Mouse (Mus musculus): ENCODE results near the gene Crlf1. TPM values are rescaled to one million over a fixed set of nuclear protein-coding genes. Genes with fewer than 3 reads are reported as not detected.
A peak's percentile ranks its signal among the peaks of the same experiment; 100 is the strongest.

Crlf1 gene
- polyA plus RNA-seq, 1 experiment from 2014 or later: 0.92 TPM

DNA sequence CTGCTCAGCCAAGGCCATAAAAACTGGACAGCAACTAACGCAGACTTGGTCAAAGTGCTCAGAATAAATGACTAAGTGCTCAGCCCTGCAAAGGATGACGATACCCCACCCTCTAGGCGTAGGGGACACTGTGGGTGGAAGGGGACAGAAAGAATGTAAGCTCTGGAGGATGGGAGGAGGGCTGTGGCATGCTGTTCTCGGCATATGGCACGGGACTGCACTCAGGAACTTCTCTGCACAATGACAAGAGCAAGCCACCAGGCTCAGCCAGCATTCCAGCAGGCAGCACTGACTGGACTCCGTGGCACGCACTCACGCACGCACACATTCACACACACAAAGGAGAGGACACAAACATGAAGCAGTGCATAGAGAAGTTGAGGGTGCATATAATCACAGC is 32.4 kb upstream of the Crlf1 start:
- no peak overlapping the region for H3K4me3 ChIP-seq
- no peaks in the 10 kb centered on the region; the same call in 1 of the 2 replicates for H3K9me3 ChIP-seq (replicated peaks)
- no peak for ATAC-seq
- peaks cover 6% of the 10 kb centered on the region; the same call in 1 of the 2 replicates for H3K4me1 ChIP-seq
- WGBS: 84% methylated on average over 9 of the region's 9 CpGs
- H3K27ac ChIP-seq: no peak overlapping the region
- H3K36me3 ChIP-seq (ENCODE audit: poor library complexity, severe bottlenecking): 0 out of 2 replicates have a peak, but pooled peaks cover 6% of the 10 kb centered on the region
- H3K9ac ChIP-seq: no peak overlapping the region
- no peak overlapping the region for H3K4me2 ChIP-seq
- no peaks in the 10 kb centered on the region for H3K27me3 ChIP-seq

DNA sequence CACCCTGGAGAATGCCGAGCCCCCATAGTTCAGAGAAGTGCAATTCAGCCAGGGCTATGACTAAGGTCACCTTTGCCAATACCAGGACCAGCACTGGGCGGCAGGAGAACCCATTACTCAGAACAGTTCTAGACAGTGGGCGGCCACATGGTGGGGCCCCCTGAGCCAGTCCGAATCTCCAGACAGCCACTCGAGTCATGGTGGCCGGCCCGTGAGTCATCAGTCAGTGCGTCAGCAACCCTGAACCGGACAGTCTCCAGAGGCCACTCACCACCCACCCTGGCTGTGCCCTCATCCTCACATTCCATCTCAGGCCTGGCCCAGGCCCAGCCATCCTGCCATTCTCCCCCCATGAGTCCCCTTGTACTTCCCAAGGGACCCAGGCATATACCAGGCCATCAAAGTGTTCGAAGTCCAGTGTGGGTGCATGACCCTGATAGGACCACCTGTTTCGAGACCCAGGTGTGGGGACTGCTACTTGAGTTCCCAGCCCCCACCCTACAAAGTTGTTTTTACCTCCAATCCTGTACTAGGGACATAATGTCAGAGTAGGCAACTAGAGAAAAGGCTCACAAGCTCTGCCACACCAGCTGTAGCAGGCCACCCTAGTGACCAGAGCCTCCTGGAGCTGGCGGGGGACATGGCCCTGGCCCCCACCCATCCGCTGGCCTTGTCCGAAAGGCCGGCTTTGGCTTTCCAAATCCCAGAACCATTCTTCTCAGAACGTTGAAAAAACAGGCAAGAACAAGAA is 31.0 kb upstream of the Crlf1 start:
- Histone ChIP-seq H3K27me3 (no peaks in the 10 kb centered on the region), H3K4me2 (no peak overlapping the region), H3K9me3 (replicated peaks) (no peaks in the 10 kb centered on the region; the same call in 1 of the 2 replicates), H3K36me3 (ENCODE audit: poor library complexity, severe bottlenecking) (0 out of 2 replicates have a peak, but pooled peaks cover 10% of the 10 kb centered on the region), H3K27ac (no peak overlapping the region), H3K9ac (no peak overlapping the region), H3K4me3 (no peak overlapping the region), H3K4me1 (peaks cover 6% of the 10 kb centered on the region; the same call in 1 of the 2 replicates)
- WGBS: 92% methylated on average over 16 of the region's 16 CpGs
- ATAC-seq: no peak

DNA sequence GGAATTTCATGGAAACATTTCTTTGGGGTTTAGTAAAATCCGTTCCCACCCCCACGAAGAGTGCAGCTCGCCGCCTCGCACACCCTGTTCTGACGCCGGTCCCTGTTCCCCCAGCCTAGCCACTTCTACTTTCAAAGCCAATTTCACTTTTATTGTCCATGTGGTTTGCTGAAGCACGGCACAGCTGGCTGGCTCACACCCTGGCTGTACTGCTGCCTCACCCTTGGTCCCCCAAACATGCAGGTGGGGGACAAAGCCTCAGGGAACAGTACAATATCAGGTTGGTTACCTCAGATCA is 30.5 kb upstream of the Crlf1 start:
- Histone ChIP-seq H3K4me3 (no peak overlapping the region), H3K9ac (no peak overlapping the region), H3K4me2 (no peak overlapping the region), H3K27me3 (no peaks in the 10 kb centered on the region), H3K27ac (no peak overlapping the region), H3K36me3 (ENCODE audit: poor library complexity, severe bottlenecking) (0 out of 2 replicates have a peak, but pooled peaks cover 10% of the 10 kb centered on the region), H3K4me1 (peaks cover 6% of the 10 kb centered on the region; the same call in 1 of the 2 replicates), H3K9me3 (replicated peaks) (no peaks in the 10 kb centered on the region; the same call in 1 of the 2 replicates)
- 89% methylated on average over 8 of the region's 8 CpGs for WGBS
- no peak for ATAC-seq

DNA sequence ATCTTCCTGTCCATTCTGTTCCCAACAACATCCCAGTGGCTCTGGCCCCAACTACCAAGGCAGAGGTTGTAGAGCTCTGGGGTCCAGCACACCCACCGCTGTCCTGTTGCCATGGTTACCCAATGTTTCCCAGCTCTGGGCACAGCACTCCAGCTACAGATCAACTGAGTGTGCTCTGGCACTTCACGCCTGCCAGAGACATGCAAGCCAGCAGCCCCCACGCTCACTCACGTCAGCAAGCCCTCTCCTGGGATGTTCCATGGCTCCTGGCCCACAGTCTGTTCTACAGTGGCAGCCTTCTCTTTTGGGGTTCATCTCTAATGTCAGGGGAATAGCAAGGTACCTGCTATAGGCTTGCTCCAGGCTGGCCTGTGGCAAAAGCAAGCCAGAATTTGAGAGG is 29.7 kb upstream of the Crlf1 start:
- no peak overlapping the region for H3K27ac ChIP-seq
- H3K4me3 ChIP-seq: no peak overlapping the region
- H3K4me2 ChIP-seq: no peak overlapping the region
- ATAC-seq: no peak
- H3K9me3 ChIP-seq (replicated peaks): no peaks in the 10 kb centered on the region; the same call in 1 of the 2 replicates
- H3K9ac ChIP-seq: 0 out of 2 replicates have a peak overlapping the region, but pooled peaks have one; percentile 6
- H3K36me3 ChIP-seq (ENCODE audit: poor library complexity, severe bottlenecking): 0 out of 2 replicates have a peak, but pooled peaks cover 10% of the 10 kb centered on the region
- 63% methylated on average over 4 of the region's 4 CpGs for WGBS
- H3K27me3 ChIP-seq: no peaks in the 10 kb centered on the region
- H3K4me1 ChIP-seq: peaks cover 6% of the 10 kb centered on the region; the same call in 1 of the 2 replicates

DNA sequence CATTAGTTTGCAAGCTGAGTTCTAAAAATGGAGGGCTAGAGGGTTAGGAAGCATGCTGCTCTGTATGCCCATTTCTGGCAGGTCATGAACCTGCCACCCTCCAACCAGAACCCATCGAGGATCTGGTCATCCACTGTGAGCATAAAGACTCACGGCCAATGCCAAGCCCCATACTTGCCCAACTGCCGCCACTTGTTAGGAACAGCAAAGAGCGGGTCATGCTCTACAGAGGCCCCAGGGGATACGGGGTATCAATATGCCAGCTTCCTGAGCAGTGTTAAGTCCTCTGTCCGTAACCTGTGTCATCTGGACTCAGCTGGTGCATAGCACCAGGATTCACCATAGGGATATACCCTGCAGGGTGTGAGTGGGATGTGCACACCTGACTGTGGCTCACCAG is 28.8 kb upstream of the Crlf1 start:
- Histone ChIP-seq H3K9me3 (replicated peaks) (no peaks in the 10 kb centered on the region; the same call in 1 of the 2 replicates), H3K4me1 (peaks cover 6% of the 10 kb centered on the region; the same call in 1 of the 2 replicates), H3K27me3 (no peaks in the 10 kb centered on the region), H3K9ac (0 out of 2 replicates have a peak overlapping the region, but pooled peaks have one; percentile 6), H3K4me3 (no peak overlapping the region), H3K27ac (no peak overlapping the region), H3K36me3 (ENCODE audit: poor library complexity, severe bottlenecking) (0 out of 2 replicates have a peak, but pooled peaks cover 10% of the 10 kb centered on the region), H3K4me2 (no peak overlapping the region)
- WGBS: 91% methylated on average over 6 of the region's 6 CpGs
- ATAC-seq: no peak

DNA sequence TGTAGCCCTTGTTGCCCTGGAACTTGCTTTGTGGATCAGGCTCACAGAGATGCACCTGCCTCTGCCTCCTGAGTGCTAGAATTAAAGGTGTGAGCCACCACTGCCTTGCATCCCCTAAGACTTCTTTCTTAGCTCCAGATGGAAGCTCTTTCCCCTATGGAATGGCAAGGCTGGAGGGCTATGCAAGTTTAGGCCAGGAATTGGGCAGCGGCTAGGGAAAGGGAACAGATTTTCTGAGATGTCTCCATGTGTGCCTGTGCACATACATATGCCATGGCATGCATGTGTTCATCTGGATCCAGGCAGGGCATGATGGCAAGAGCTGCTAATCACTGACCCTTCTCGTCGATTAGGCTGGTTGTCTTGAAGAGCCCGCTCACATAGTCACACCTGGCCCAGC is 27.3 kb upstream of the Crlf1 start:
- H3K27ac ChIP-seq: no peak overlapping the region
- H3K4me2 ChIP-seq: no peak overlapping the region
- H3K4me1 ChIP-seq: peaks cover 6% of the 10 kb centered on the region; the same call in 1 of the 2 replicates
- H3K36me3 ChIP-seq (ENCODE audit: poor library complexity, severe bottlenecking): peaks cover 7% of the 10 kb centered on the region; the same call in 1 of the 2 replicates
- no peaks in the 10 kb centered on the region for H3K9me3 ChIP-seq (replicated peaks)
- no peak overlapping the region for H3K4me3 ChIP-seq
- H3K9ac ChIP-seq: no peak overlapping the region
- no peak for ATAC-seq
- H3K27me3 ChIP-seq: no peaks in the 10 kb centered on the region
- WGBS: 94% methylated on average over 4 of the region's 4 CpGs

DNA sequence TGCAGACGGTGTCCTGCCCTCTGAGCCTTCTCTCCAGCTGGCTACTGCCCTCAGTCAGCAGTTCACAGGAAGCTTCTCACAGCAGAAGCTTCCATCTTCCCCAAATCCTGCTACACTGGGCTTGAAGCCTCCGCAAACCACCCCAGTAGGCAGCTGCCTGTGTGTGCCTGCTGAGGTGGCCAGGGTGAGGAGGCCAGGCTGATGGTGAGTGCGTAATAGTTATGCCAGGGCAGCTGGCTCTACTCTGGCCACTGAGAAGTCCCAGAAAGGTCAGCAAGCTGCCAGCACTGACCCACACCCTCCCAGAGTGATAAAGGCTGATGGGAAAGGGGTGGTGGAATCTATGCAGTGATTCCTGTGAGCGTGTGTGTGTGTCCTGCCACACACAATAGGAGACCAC is 26.7 kb upstream of the Crlf1 start:
- peaks cover 9% of the 10 kb centered on the region; the same call in 1 of the 2 replicates for H3K36me3 ChIP-seq (ENCODE audit: poor library complexity, severe bottlenecking)
- no peaks in the 10 kb centered on the region for H3K27me3 ChIP-seq
- H3K4me3 ChIP-seq: no peak overlapping the region
- peaks cover 6% of the 10 kb centered on the region; the same call in 1 of the 2 replicates for H3K4me1 ChIP-seq
- no peak overlapping the region for H3K9ac ChIP-seq
- 91% methylated on average over 4 of the region's 4 CpGs for WGBS
- ATAC-seq: no peak
- H3K4me2 ChIP-seq: no peak overlapping the region
- no peaks in the 10 kb centered on the region for H3K9me3 ChIP-seq (replicated peaks)
- no peak overlapping the region for H3K27ac ChIP-seq

DNA sequence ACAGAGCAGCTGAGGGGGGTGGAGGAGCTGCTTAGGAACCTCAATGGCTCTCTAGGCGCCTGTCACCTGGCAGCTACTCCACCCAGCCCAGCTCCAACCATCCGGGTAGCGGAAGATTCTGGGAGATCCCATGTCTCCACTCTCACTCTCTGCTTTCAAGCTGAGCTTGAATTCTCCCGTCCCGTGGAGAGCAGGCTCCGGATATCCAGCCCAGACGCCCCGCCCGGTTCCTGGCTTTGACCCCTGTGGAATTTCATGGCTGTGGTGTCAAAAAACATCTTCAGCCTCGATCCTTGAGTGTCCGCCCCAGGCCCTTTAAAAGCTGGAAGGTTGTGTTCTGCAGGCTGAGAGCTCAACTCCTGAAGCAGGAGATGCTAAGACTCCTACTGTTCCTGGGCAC is 26.2 kb upstream of the Crlf1 start:
- no peak for ATAC-seq
- no peaks in the 10 kb centered on the region for H3K9me3 ChIP-seq (replicated peaks)
- peaks cover 6% of the 10 kb centered on the region; the same call in 1 of the 2 replicates for H3K4me1 ChIP-seq
- WGBS: 81% methylated on average over 11 of the region's 11 CpGs
- no peak overlapping the region for H3K4me3 ChIP-seq
- 0 out of 2 replicates have a peak overlapping the region, but pooled peaks have one; percentile 8 for H3K9ac ChIP-seq
- H3K36me3 ChIP-seq (ENCODE audit: poor library complexity, severe bottlenecking): peaks cover 9% of the 10 kb centered on the region; the same call in 1 of the 2 replicates
- no peak overlapping the region for H3K4me2 ChIP-seq
- H3K27ac ChIP-seq: no peak overlapping the region
- H3K27me3 ChIP-seq: no peaks in the 10 kb centered on the region

DNA sequence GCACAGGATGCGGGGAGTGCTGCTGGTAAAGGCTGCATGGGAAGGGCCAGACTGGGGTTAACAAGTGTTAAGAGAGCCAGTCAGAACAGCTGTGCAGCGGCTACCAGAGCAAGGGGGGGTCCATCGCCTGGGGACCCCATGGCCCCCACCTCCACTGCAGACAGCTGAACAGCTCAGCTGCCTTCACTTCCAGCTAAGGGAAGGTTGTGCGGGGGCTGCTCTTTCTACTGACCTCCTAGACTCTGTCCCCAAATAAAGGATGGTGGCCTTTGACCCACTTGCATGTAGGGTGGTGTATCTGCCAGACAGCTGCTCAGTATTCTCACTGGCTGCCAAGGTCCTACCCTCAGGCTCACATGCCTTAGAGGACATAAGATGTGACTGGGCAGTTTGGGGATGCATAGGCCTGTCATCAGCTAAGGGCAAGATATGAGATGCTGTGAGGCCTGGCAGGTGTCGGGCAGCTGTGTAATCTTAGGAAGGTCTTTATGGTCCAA is 25.7 kb upstream of the Crlf1 start:
- Histone ChIP-seq H3K9me3 (replicated peaks) (no peaks in the 10 kb centered on the region), H3K4me2 (no peak overlapping the region), H3K27ac (no peak overlapping the region), H3K36me3 (ENCODE audit: poor library complexity, severe bottlenecking) (peaks cover 9% of the 10 kb centered on the region; the same call in 1 of the 2 replicates), H3K4me1 (peaks cover 6% of the 10 kb centered on the region; the same call in 1 of the 2 replicates), H3K9ac (0 out of 2 replicates have a peak overlapping the region, but pooled peaks have one; percentile 8), H3K4me3 (no peak overlapping the region), H3K27me3 (no peaks in the 10 kb centered on the region)
- no peak for ATAC-seq
- 84% methylated on average over 5 of the region's 5 CpGs for WGBS

DNA sequence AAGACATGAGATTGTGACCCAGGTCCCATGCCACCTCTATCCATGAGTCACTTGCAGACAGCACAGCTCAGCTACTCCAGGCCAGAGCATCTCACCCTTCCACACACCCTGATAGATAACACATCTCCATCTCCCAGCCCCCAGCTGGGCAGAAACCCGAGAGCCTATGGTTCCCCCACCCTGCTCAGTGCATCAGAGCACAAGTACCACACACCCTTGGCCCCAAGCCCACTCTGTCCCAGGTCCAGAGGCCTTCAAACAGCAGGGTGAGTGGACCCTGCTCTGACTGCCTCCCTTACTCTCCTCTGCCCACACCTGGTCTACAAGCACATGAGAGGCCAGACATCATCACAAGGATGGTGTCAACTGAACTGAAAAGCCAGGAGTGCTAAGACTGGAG is 25.1 kb upstream of the Crlf1 start:
- Histone ChIP-seq H3K36me3 (ENCODE audit: poor library complexity, severe bottlenecking) (peaks cover 9% of the 10 kb centered on the region; the same call in 1 of the 2 replicates), H3K9ac (no peak overlapping the region), H3K4me3 (no peak overlapping the region), H3K4me2 (no peak overlapping the region), H3K27ac (no peak overlapping the region), H3K9me3 (replicated peaks) (no peaks in the 10 kb centered on the region), H3K4me1 (peaks cover 6% of the 10 kb centered on the region; the same call in 1 of the 2 replicates), H3K27me3 (no peaks in the 10 kb centered on the region)
- ATAC-seq: no peak
- WGBS: 94% methylated on average over 1 of the region's 1 CpGs

DNA sequence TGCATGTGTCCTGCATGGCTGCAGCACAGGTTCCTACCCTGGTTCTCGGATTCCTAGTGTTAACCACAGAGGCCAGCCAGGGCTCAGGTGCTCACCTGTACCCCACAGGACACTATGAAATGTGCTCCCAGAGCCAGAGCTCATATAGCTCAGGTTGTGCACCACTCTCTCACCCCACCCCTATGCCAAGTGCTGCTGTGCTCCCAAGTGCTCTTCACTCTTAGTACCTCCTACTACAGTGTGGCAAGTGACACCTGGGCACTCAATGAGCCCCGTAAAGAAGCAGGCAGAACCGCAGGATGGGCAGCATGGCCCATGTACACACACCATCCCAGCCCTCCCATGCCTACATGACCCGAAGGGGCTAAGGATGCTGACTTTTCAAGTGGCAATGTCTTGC is 24.2 kb upstream of the Crlf1 start:
- no peak for ATAC-seq
- H3K36me3 ChIP-seq (ENCODE audit: poor library complexity, severe bottlenecking): peaks cover 9% of the 10 kb centered on the region; the same call in 1 of the 2 replicates
- no peak overlapping the region for H3K4me3 ChIP-seq
- H3K27ac ChIP-seq: no peak overlapping the region
- no peaks in the 10 kb centered on the region for H3K27me3 ChIP-seq
- H3K4me2 ChIP-seq: no peak overlapping the region
- H3K9me3 ChIP-seq (replicated peaks): no peaks in the 10 kb centered on the region
- H3K9ac ChIP-seq: no peak overlapping the region
- H3K4me1 ChIP-seq: no peaks in the 10 kb centered on the region
- WGBS: 94% methylated on average over 4 of the region's 4 CpGs

DNA sequence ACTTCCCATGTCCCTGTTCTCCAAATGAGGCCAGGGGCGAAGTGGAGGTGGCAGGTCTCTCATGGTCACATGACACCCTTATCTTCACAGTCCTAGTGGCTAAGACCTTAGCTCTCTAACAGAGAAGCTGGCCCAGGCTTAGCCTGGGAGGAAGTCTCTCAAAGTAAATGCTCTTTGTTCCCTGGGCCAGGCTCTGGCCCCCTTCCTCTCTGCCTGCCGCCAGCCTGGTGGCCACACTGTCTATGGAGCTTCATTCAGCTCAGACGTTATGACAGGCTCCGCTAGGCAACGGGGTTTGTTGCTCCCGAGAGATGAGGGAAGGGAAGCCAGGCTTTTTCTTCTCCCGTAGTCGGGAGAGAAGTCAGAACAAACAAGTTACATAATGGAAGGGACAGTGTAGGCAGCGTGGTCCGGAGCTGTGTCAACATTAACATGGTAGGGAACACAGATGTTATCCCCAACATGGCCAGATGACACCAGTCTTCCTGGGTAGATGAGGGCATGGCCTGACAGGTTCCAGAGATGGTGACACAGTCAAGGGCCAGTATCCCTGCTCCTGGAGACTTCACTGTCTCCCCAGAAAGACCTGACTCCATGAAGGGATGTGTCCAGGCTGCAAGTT is 23.6 kb upstream of the Crlf1 start:
- H3K27ac ChIP-seq: no peak overlapping the region
- H3K9ac ChIP-seq: no peak overlapping the region
- no peak overlapping the region for H3K4me2 ChIP-seq
- ATAC-seq: no peak
- H3K4me3 ChIP-seq: no peak overlapping the region
- no peaks in the 10 kb centered on the region for H3K27me3 ChIP-seq
- H3K4me1 ChIP-seq: no peaks in the 10 kb centered on the region
- 56% methylated on average over 10 of the region's 10 CpGs for WGBS
- peaks cover 9% of the 10 kb centered on the region; the same call in 1 of the 2 replicates for H3K36me3 ChIP-seq (ENCODE audit: poor library complexity, severe bottlenecking)
- no peaks in the 10 kb centered on the region for H3K9me3 ChIP-seq (replicated peaks)

Measured in forebrain, embryonic 13.5 days (tissue).